Mouse (Mus musculus) megakaryocyte-erythroid progenitor cell, adult 5 weeks (primary cell): ENCODE measurements around the gene Maged2. TPM values are rescaled to one million over a fixed set of nuclear protein-coding genes. Genes with fewer than 3 reads are reported as not detected.

Experiments
- polyA plus RNA-seq: library from polyadenylated mRNA; stranded (reverse); fragments of >175 nt; gene quantifications from 2 replicates; pipeline ENCODE4 v1.2.3, GENCODE M21; 2012

The Maged2 gene
- 7.9 and 9.9 TPM in 2 replicates for polyA plus RNA-seq

GRCm38 (mm10) chrX:150814139-150814469 lies at the start of gene Maged2:
Gene Maged2, minus strand, starts transcription at chrX:150814345.

Other genes starting within 250 kb of the Maged2 start
- 0.23 and 0.29 TPM in 2 replicates for gene Pfkfb1, start 226.1 kb downstream of the Maged2 start, polyA plus RNA-seq
- 0.82 and 1.4 TPM in 2 replicates for gene Apex2, start 224.5 kb downstream of the Maged2 start, polyA plus RNA-seq
- gene Tro, start 156.8 kb downstream of the Maged2 start, polyA plus RNA-seq: 0.03 and 0.34 TPM in 2 replicates
- gene Gnl3l, start 203.0 kb upstream of the Maged2 start, polyA plus RNA-seq: 1.2 and 2.0 TPM in 2 replicates
- gene Fgd1, start 231.8 kb upstream of the Maged2 start, polyA plus RNA-seq: 4.1 and 6.6 TPM in 2 replicates